Mouse (Mus musculus) heart, embryonic 11.5 days (tissue): Measurements from ENCODE around the gene Unc13c. TPM values are rescaled to one million over a fixed set of nuclear protein-coding genes. Genes with fewer than 3 reads are reported as not detected.
A peak's percentile ranks its signal among the peaks of the same experiment; 100 is the strongest.

Experiments used
- ATAC-seq: fragments of 200-750 bp; cut with Nextera tagmentation; replicated peaks from 2 replicates; pipeline ENCODE4 v1.8.0; 2017; ENCODE audit warnings: moderate library complexity; ENCODE audit not compliant: insufficient number of reproducible peaks, low FRiP score, low TSS enrichment
- H3K27ac ChIP-seq: fragments of 300-500 bp; sonication (generic); 2 replicates; pipeline ENCODE4 v1.5.1; 2014; ENCODE audit warnings: mild to moderate bottlenecking, low read depth, low read length
- H3K27me3 ChIP-seq: fragments of 300-500 bp; sonication (generic); 2 replicates; pipeline ENCODE4 v1.6.1; 2014; ENCODE audit warnings: mild to moderate bottlenecking, low read length, mixed read lengths; ENCODE audit not compliant: control insufficient read depth, insufficient read depth
- H3K36me3 ChIP-seq: fragments of 300-500 bp; sonication (generic); 2 replicates; pipeline ENCODE4 v1.6.1; 2014; ENCODE audit warnings: mild to moderate bottlenecking, low read length, moderate library complexity, mixed read lengths; ENCODE audit not compliant: control insufficient read depth, insufficient read depth
- H3K4me1 ChIP-seq: fragments of 300-500 bp; sonication (generic); 2 replicates; pipeline ENCODE4 v1.6.1; 2014; ENCODE audit warnings: low read length; ENCODE audit not compliant: control insufficient read depth, insufficient read depth
- H3K4me2 ChIP-seq: fragments of 300-500 bp; sonication (generic); 2 replicates; pipeline ENCODE4 v1.6.1; 2014; ENCODE audit warnings: mild to moderate bottlenecking, moderate library complexity
- H3K4me3 ChIP-seq: fragments of 300-500 bp; sonication (generic); 2 replicates; pipeline ENCODE4 v1.5.1; 2014; ENCODE audit warnings: low read depth, low read length
- H3K9ac ChIP-seq: fragments of 300-500 bp; sonication (generic); 2 replicates; pipeline ENCODE4 v1.6.1; 2014; ENCODE audit warnings: mild to moderate bottlenecking, low read depth, low read length, moderate library complexity
- H3K9me3 ChIP-seq: fragments of 300-500 bp; sonication (generic); replicated peaks from 2 replicates; pipeline ENCODE4 v1.6.1; 2016; ENCODE audit warnings: low read length; ENCODE audit not compliant: control insufficient read depth
- WGBS: fragments of 180-500 bp; shearing (Covaris S2); extraction: QIAGEN DNeasy Blood & Tissue Kit; methylation state at CpG from one replicate; pipeline ENCODE4 v1.1.7; 2014; ENCODE audit not compliant: insufficient replicate concordance; 5-methylcytosine and 5-hydroxymethylcytosine counted together
- polyA plus RNA-seq: library from polyadenylated mRNA; unstranded; fragments of >200 nt; fragmentation: Nextera tagmentation; extraction: Ambion mirVana; gene quantifications from 2 replicates; pipeline ENCODE4 v1.2.1, GENCODE M21; 2014

Unc13c gene
- polyA plus RNA-seq, 1 experiment from 2014 or later = 2.4 TPM

GRCm38 (mm10) chr9:73625171-73625570 is 343.6 kb downstream of the Unc13c start:
- H3K4me1 ChIP-seq = no peaks in the 10 kb centered on the region
- no peak overlapping the region for H3K4me2 ChIP-seq
- ATAC-seq = no peak
- no peaks in the 10 kb centered on the region for H3K27me3 ChIP-seq
- H3K36me3 ChIP-seq = no peaks in the 10 kb centered on the region
- H3K27ac ChIP-seq = no peak overlapping the region
- H3K9ac ChIP-seq = no peak overlapping the region
- H3K9me3 ChIP-seq = no peaks in the 10 kb centered on the region
- H3K4me3 ChIP-seq = no peak overlapping the region
- WGBS = 87% methylated on average over 1 of the region's 1 CpGs

- 70% methylated on average over 4 of the region's 4 CpGs for WGBS
- no peak overlapping the region for H3K4me2 ChIP-seq
- ATAC-seq = no peak
- H3K27ac ChIP-seq = no peak overlapping the region
- no peaks in the 10 kb centered on the region for H3K9me3 ChIP-seq
- no peak overlapping the region for H3K4me3 ChIP-seq
- no peaks in the 10 kb centered on the region for H3K4me1 ChIP-seq
- no peaks in the 10 kb centered on the region for H3K27me3 ChIP-seq
- H3K9ac ChIP-seq = no peak overlapping the region
- no peaks in the 10 kb centered on the region for H3K36me3 ChIP-seq
Measured at GRCm38 (mm10) chr9:73612896-73613295, 355.9 kb downstream of the Unc13c start.

GRCm38 (mm10) chr9:73603921-73604320 is 364.8 kb downstream of the Unc13c start:
- Histone ChIP-seq H3K9me3 (no peaks in the 10 kb centered on the region), H3K4me1 (no peaks in the 10 kb centered on the region), H3K4me2 (no peak overlapping the region), H3K27ac (no peak overlapping the region), H3K4me3 (no peak overlapping the region), H3K27me3 (no peaks in the 10 kb centered on the region), H3K36me3 (no peaks in the 10 kb centered on the region), H3K9ac (no peak overlapping the region)
- WGBS = 73% methylated on average over 1 of the region's 1 CpGs
- no peak for ATAC-seq

GRCm38 (mm10) chr9:73565558-73565957 is 403.2 kb downstream of the Unc13c start:
- Histone ChIP-seq H3K4me1 (no peaks in the 10 kb centered on the region), H3K27ac (no peak overlapping the region), H3K9me3 (peaks cover 2% of the 10 kb centered on the region; the same call in 1 of the 2 replicates), H3K27me3 (no peaks in the 10 kb centered on the region), H3K4me2 (no peak overlapping the region), H3K9ac (no peak overlapping the region), H3K4me3 (no peak overlapping the region), H3K36me3 (no peaks in the 10 kb centered on the region)
- 59% methylated on average over 4 of the region's 4 CpGs for WGBS
- no peak for ATAC-seq

- H3K36me3 ChIP-seq = no peaks in the 10 kb centered on the region
- H3K4me1 ChIP-seq = no peaks in the 10 kb centered on the region
- H3K27ac ChIP-seq = no peak overlapping the region
- WGBS = 34% methylated on average over 5 of the region's 5 CpGs
- H3K4me2 ChIP-seq = no peak overlapping the region
- no peaks in the 10 kb centered on the region for H3K9me3 ChIP-seq
- peak; percentile 61 for ATAC-seq
- H3K4me3 ChIP-seq = no peak overlapping the region
- no peaks in the 10 kb centered on the region for H3K27me3 ChIP-seq
- H3K9ac ChIP-seq = no peak overlapping the region
Measured at GRCm38 (mm10) chr9:73560037-73560436, 408.7 kb downstream of the Unc13c start.

DNA sequence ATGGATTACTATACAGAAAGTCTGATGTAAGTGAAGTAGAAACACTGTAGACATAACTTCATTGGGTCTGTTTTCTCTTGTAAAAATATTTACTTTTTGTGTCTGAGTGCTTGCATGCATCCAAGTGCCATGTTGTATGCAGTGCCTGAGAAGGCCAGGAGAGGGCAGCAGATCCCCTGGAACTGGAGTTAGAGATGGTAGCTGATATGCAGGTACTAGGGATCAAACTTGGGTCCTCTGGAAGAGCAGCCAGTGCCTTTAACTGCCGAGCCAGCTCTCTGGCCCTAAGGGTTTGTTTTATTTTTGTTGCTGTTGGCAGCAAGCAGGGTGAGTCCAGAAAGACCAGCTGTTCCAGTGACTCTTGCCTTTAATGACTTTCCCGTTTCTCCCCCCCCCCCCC is 411.0 kb downstream of the Unc13c start:
- Histone ChIP-seq H3K4me2 (no peak overlapping the region), H3K9ac (no peak overlapping the region), H3K27me3 (no peaks in the 10 kb centered on the region), H3K4me3 (no peak overlapping the region), H3K27ac (no peak overlapping the region), H3K9me3 (no peaks in the 10 kb centered on the region), H3K36me3 (no peaks in the 10 kb centered on the region), H3K4me1 (no peaks in the 10 kb centered on the region)
- 70% methylated on average over 2 of the region's 2 CpGs for WGBS
- ATAC-seq = no peak

- 81% methylated on average over 6 of the region's 6 CpGs for WGBS
- Histone ChIP-seq H3K27ac (no peak overlapping the region), H3K36me3 (no peaks in the 10 kb centered on the region), H3K9ac (no peak overlapping the region), H3K9me3 (no peaks in the 10 kb centered on the region), H3K4me2 (no peak overlapping the region), H3K27me3 (no peaks in the 10 kb centered on the region), H3K4me3 (no peak overlapping the region), H3K4me1 (no peaks in the 10 kb centered on the region)
- no peak for ATAC-seq
Measured at GRCm38 (mm10) chr9:73555354-73555753, 413.4 kb downstream of the Unc13c start.

GRCm38 (mm10) chr9:73472568-73472967 is 496.2 kb downstream of the Unc13c start:
- Histone ChIP-seq H3K27ac (no peak overlapping the region), H3K36me3 (no peaks in the 10 kb centered on the region), H3K9me3 (no peaks in the 10 kb centered on the region), H3K9ac (no peak overlapping the region), H3K4me2 (no peak overlapping the region), H3K4me3 (no peak overlapping the region), H3K4me1 (no peaks in the 10 kb centered on the region), H3K27me3 (no peaks in the 10 kb centered on the region)
- ATAC-seq = no peak
- 33% methylated on average over 3 of the region's 3 CpGs for WGBS

- Histone ChIP-seq H3K36me3 (no peaks in the 10 kb centered on the region), H3K27me3 (no peaks in the 10 kb centered on the region), H3K9ac (no peak overlapping the region), H3K4me2 (no peak overlapping the region), H3K27ac (no peak overlapping the region), H3K4me1 (no peaks in the 10 kb centered on the region), H3K9me3 (no peaks in the 10 kb centered on the region), H3K4me3 (no peak overlapping the region)
- ATAC-seq = no peak
- 70% methylated on average over 2 of the region's 2 CpGs for WGBS
Measured at GRCm38 (mm10) chr9:73462027-73462426, 506.7 kb downstream of the Unc13c start.
